Mouse (Mus musculus): ENCODE data around the gene Larp1.

The Larp1 gene

DNA sequence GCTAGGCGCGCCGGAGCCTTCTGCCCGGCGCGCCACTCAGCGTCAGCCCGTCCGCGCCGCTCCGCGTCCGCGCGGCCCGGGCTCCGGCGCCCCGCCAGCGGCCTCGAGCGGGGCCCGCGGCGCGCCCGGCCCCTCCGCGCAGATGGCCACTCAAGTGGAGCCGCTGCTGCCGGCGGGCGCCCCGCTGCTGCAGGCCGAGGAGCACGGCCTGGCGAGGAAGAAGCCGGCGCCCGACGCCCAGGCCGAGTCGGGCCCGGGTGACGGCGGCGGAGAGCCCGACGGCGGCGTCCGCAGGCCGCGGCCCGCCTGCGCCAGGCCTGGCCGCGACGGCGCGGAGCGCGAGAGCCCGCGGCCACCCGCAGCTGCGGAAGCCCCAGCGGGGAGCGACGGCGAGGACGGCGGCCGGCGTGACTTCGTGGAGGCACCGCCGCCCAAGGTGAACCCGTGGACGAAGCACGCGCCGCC lies at the start of gene Larp1:
Gene Larp1, plus strand, starts transcription at position 14 of the 465 bp plus-strand sequence.
- DNase-seq, result no peak

DNA sequence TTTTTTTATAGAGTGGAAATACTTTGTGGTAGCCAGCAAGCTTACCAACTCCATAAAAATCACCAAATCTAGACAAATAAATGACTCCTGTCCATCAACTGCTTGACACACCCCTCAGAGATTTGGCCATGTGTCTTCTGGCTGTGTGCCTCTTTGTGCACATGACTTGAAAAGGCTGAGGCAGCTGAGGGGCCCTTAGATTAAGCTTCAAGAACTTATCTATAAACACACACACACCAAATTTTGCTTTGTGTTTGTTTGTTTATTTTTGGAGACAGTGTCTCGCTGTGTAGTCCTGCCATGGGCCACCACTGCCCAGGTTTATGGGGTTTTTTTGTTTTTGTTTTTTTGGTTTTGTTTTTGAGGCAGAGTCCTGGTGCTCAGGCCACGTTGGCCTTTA lies 48.9 kb upstream of the Larp1 start:
- no peak for DNase-seq

DNA sequence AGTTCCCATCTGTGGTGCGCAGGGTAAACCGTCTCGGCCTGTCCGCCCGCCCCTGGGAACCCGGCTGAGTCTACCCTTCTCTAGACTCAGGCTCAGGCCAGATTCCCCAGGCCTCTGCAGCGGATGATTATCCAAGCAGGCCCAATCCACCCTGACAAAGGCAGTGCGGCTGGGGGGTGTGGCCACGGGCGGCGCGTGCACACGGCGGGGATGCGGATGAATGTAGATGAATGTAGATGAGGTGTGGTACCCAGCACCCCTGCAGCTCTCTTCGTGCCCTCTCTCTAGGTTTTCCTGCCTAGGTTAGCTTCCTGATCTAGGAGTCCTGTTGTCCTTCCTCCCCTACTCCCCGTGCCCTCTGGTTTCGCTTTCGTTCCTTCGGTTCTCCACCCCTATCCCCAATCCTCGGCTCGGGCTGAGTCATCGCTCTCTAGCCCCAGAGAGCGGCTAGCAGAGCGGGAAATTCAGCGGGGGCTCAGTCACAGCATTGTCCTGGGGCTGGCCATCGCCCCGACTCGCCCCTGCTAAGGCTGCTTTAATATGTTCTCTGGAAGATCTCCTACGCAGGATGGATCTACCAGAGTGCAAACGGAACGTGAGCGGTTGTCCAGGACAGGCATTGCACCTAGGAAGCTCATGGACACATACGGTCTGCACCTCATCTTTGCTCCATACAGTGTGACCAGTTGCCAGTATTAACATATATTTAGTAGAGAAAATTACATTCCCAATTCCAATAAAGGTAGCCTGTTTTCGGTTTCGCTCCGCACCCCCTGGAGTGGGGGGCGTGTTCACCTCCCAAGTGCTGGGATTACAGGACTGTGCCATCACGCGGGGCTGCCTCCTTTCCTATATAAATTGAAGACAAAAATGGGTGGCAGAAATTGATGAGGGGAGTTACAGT lies 46.2 kb upstream of the Larp1 start:
- peak; percentile 33 to 69 for DNase-seq

DNA sequence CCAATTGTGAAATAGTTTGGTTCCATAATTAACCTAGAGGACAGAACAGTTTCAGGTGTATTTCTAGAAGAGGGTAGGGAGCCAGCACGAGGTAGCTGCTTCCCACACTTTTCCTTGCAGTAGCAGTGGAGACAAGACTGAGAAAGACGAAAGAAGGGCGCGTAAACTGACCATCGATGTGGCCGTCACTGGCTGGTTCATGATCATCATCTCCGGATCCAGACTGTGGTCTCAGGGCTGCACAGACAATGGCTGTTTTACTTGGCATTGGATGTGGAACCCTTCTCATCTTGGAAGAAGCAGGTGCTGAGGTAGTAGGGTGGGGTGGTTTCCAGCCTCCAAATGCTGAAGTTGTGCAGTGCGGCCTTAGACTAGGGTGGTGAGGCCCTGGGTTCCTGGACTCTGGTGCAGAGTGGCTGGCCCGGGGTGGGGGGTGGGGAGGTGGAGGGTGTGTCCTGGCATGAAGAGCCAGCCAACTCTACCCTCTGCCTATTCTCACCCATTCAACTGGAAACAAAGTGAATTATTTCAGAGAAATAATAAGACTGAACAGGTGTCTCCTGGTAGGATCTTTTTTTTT lies 45.5 kb upstream of the Larp1 start:
- no peak for DNase-seq

DNA sequence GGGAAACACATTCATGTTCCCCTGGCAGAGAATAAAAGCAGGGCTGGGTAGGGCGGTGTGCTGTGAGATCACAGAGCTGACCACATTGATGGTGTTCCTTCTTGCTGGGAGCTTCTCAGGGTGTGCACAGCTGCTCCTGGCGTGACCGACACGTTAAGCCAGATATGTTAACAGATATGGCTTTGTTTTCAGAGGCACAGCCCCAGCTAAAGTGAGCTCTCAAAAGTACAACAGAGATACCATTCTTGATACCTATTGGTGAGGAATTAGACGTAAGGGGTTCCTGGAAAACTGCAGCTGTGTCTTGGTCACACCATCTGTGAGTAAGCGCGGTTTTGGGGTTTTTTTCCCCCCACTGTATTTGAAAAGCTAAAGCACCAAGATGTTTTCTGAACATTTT lies 42.2 kb upstream of the Larp1 start:
- DNase-seq, result no peak

DNA sequence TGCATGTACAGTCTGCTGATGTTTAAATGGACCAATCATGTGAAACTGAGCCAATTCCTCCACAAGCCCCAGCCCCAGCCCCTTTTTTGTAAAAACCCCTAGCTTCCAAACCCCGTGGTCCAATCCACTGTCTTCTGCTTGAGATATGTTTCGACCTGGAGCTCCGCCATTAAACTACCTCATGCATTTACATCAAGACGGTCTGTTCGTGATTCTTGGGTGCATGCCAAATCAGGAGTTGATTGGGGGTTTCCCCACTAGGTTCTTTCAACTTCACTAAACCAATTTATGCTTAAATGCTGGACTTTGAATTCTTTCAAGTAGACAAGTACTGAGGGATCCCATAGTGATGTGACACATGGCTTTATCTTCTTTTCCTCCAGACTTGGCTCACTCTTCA lies 40.6 kb upstream of the Larp1 start:
- no peak for DNase-seq

DNA sequence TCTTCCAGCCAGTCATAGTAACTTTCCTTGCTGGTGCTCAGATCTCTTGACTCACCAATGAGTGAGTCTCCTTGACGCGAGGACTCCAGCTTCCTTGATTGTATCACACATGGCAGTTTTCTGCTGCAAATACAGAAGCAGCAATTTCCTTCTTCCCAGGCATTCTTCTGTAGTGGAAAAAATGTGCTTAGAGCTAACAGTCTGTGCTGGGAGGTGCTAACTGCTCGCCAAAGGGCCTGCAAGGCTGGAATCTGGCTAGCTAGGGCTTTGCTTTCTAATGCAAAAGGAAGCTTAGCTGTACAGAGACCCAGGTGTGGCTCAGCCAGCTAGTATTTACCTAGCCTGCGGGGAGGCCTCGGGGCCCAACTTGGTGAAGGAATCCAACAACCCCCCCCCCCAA lies 38.3 kb upstream of the Larp1 start:
- no peak for DNase-seq

DNA sequence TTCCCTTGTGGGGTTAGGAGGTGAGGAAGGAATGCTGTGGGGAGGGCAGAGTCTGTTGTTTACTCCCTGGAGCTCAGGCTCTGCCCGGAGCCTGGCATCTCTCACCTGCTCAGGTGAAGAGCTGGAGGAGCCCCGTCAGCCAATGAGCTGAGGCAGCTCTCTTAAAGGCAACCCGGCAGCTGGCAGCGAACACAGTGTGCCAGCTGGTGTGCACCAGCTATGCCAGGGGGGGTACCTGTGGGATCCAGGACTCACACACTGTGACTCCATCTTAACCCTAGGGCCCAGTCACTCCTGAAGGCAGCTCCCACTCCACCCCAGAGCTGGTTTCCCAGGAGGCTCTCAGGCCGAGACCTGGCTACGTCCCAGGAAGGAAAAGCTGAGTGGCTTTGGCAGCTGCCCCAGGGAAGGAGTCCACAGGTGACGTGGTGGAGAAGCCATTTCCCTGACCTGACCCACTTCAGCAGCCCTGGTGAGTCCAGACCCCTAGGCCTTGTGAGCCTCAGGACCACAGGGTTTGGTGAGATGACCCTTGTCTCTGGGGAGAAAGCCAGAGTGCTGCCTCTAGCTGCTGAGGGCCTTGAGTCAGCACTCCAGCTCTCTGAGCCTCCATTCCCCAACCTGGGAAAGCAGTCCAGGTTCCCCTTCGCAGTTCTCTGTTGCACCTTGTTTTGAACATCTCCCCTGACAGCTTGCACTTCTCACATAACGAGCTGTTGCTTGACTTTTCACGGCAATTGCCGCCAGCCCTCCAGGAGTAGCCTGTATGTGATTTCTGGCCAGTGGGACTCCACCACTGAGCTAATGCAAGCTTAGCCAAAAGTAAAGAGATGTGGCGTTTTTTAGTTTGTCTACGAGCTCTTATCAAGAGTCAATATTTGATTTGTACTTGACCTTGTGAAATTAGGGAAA lies 35.6 kb upstream of the Larp1 start:
- no peak for DNase-seq

DNA sequence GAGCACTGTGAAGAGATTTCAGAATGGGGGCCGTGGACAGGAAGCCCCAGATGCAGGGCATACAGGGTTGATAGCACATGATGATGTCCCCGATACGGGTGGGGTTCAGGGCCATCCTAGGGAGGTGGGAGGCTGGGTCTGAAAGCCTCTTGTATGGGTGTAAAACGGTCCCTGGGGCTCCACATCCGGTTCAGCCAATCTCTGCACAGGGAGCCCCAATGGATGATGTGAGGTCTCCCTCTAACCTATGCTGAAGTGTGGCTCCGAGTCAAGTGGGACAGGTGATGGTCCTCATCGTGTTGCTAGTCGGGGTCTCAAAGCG lies 35.0 kb upstream of the Larp1 start:
- no peak for DNase-seq

DNA sequence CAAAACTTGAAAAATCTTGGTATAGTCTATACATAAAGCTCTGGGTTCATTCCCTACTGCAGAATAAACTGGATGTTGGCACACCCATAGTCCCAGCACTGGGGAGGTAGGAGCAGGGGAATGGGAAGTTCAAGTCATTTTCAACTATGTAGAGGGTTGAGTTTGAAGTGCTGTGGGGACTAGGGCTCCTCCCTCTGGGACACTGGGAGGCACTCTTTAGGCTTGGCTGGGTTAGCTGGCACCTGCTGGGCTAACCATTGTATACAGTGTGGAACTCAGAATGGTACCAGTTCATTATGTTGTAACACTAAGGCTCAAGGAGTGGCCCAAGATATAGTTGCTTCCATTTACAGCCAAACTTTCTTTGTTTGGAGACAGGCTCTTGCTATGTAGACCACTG lies 33.0 kb upstream of the Larp1 start:
- DNase-seq, result no peak

DNA sequence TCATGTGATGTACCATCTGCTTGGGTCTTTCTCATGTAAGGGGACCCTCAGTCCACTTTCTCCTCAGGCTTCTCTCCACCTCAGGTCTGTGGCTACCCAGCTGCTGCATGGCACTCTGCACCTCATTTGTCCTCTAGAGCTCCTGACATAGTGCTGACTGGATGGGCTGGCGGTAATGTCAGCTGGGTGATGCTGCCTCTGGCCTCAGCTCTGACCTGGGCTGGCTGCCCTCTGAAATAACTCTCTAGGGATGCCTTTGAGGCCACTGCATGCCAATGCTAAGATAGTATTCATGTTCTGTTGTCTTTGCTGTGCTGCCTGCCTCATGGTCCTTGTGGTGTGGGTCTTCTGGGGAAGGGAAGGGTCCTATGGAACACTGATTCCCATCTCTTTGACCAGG lies 31.2 kb upstream of the Larp1 start:
- DNase-seq, result no peak

DNA sequence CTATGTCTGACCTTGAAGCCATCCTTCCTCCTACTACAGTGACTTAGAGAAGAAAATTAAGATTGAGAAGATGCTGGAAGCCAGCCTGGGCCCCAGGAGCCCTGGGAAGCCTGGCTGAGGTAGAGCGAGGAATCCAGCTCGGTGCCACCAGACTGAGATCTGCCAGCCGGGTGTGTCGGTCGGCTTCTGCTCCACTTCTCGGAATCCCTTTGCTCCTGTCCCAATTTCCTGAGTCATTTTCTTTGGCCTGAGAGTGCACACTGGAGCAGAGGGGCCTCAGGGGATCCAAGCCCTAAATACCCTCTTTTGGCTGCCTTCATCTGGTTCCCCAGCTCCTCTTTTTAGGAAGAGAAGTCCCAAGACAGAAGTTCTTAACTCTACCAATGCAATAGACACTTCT lies 29.2 kb upstream of the Larp1 start:
- no peak for DNase-seq

DNA sequence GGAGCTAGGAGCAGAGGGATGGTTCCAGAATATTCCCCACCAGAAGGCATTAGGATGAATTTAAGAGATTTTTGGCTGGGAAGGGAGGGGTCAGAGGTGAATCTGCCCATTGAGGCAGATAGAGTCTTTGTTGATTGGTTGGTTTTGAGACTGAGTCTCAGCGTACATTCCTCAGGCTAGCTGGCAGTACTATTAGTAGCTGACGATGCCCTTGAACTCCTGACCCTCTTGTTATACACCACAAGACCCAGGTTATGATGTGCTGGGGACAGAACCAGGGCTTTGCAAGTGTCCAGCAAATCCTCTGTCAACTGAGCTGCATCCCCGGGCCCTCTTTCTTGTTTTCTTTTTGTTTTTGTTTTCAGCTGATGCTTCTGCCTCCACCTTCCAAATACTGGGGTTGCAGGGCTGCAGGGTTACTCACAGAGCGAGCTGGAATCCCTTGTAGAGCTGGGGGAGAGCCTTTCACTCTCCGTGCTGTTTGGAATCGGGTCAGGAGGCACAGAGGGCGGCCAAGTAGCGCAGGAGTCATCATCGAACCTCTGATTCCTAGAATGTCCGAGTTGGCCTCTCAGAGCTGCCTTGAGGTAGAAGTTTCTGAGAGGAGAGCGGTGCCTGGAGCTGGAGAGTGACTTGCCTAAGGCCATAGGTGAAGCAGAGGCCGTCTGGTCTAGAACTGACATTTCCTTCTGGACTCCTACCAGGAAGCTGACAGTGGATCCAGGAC lies 27.6 kb upstream of the Larp1 start:
- DNase-seq, result no peak

DNA sequence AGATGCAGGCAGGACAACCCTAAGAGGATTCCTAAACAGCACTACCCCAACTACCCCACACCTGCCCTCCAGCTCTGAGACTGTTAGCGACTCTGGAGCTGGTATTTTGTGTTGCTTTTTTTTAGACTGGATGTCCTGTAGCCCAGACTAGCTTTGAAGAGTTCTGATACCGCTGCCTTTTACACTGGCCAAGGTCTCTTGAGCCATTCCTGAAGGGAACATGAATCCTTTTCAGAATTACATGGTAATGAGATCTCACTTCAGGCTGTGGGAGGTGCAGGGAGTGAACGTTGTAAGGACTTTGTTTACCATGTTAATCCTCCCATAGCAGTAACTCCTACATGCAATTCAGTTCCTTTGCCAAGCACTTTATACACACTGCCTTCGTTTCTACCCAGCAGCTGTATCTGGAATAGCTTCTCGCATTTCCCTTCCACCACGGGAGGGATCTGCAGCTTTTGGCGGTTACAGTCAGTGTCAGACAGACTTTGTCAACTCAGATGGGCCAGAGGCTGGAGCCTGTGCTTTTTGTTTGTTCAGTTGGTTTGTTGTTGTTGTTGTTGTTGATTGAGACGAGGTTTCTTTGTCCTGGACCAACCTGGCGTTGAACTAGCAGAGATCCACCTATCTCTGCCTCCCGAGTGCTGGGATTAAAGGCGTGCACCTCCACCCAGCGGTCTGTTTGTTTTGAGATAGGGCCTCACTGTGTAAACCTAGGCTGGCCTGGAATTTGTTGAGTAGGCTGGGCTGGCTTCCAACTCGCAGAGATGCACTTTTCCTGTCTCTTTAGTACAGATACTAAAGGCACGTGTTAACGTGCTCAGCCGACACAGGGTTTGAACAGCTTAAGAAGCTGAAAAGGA lies 25.2 kb upstream of the Larp1 start:
- DNase-seq, result no peak

DNA sequence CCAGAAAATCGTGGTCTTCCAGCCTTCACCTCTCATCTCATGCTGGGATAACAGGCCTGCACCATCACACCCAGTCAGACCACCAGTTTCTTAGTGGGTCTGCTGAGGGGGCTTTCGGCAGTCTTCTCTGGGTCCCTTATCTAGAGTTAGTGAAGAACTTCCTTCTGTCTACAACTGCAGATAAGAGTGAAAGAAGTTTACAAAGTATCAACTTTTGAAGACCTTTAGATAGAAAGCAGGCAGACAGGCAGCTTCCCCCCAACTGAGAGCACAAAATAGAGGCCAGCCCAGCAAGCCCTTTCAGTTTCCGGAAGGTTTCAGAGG lies 24.6 kb upstream of the Larp1 start:
- no peak for DNase-seq

DNA sequence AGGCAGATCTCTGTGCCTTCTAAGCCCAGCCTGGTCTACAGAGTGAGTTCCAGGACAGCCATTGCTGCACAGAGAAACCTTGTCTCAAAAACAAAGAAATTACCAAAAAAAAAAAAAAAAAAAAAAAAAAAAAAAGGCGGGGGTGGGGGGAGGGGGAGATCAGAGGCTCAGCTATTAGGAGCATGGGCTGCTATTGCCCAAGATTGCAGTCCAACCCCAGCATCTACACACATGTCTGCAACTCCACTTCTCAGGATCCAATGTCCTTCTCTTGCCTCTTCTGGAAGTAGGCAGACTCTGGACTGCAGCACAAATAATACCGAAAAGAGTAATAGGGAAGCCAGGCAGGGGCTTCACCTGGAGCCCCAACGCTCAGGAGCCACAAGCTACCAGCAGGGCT lies 23.4 kb upstream of the Larp1 start:
- DNase-seq, result no peak

DNA sequence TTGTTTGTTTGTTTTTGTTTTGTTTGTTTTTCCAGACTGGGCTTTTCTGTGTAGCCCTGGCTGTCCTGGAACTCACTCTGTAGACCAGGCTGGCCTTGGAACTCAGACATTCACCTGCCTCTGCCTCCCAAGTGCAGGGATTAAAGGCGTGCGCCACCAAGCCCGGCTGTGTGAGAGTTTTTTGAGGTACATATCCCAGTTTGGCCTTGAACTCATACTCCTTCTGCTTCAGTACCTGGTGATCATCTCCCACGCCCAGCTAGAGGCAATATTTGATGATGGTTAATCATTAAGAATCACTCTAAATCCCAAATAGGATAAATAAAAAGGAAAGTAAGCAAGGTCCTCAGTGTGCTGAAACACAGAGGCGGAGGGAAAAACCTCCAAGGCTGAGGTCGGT lies 22.8 kb upstream of the Larp1 start:
- DNase-seq, result no peak

DNA sequence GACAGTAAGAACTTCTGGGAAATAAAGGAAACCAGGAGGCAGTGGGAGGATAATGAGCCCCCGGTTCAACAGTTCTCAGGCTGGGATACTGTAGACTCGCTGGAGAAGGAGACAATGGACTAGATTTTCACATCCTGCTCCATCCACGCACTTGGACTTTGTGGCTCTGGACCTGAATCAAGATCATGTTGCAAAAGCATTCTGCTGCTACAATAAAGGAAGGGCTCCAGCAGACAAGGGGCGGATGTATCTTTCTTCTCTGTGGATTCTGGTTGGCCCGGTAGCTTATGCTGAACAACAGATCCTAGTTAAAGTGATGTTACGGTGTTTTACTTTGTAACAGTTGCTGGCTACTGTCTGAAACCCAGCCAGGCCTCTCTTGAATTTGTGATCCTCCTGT lies 22.4 kb upstream of the Larp1 start:
- no peak for DNase-seq

DNA sequence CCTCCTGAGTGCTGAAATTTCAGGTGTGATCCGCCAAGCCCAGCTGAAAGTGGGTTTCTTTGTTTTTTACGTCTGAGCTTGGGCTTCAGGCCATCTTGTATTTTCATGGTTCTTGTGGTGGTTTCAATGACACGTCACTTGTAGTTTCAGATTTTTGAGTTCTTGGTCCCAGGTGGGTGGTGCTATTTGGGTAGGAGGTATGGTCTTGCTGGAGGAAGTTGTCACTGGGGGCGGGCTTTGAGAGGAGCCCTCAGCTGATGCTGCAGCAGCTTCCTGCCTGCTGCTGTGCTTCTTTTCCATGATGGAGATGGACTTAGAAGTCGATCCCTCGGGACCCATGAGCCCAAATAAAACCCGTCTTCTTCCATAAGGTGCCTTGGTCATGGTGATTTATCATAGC lies 22.0 kb upstream of the Larp1 start:
- no peak for DNase-seq

DNA sequence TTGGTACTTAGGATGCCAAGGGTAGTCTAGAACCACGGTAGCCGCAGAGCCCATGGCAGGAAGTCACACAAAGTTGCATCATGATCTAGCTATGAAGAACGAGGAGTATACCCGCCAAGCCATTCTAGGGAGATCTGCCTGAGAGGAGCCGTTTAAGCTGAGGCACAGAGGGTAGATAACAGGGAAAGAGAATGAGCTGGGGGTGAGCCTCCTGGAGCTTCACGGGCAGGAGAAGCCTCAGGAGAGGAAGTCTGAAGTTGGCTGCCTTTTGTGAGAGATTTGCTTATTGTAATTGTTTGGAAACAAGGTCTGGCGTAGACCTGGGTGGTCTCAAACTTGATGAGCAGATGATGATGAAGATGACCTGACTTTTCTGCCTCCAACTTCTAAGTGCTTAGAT lies 10.7 kb upstream of the Larp1 start:
- no peak for DNase-seq

DNA sequence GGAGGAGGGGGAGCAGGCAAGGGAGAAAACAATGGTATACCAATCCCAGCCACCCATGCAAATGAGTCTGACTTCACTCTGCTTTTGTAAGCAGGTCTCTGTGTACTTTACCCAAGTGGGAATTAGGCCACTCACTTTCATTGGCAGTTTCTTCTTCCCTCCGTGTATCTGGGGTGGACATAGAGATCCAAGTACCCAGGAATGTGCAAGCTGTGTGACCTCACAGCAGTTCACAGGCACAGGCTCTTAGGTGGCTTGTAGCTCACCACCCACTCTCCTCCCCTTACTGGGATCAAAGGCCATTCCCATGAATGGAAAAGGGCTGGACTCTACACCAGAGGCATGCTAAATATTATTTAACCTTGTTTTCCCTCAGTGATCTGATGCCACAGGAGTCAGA lies 10.0 kb upstream of the Larp1 start:
- no peak for DNase-seq

DNA sequence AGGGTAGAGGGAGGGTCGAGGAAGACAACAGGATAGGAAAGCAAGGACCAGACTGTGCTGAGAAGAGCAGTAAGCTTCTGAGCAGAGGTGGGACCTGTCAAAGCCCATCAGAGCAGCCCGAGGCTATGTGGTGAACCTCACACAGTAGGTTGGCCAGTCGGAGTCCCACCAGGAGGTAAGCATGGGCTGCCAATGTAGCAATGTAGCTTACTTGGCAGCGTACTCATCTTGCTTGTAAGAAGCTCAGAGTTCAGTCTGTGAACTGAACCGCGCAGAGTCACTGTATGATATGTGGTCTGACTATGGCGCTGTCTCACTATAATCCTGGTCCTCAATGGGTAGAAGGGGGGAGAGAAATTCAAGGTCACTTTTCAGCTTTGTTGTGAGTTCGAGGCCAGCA lies 5.7 kb upstream of the Larp1 start:
- DNase-seq, result no peak

Data from spleen, adult 18-20 months (tissue).